Mouse (Mus musculus): ENCODE measurements around the gene Zscan2. TPM values are rescaled to one million over a fixed set of nuclear protein-coding genes. Genes with fewer than 3 reads are reported as not detected.

Zscan2 gene
- 1 to 10 TPM; 2.4 to 3.1 (median 2.6) TPM for polyA plus RNA-seq (2017; shearing (Covaris generic))

DNA sequence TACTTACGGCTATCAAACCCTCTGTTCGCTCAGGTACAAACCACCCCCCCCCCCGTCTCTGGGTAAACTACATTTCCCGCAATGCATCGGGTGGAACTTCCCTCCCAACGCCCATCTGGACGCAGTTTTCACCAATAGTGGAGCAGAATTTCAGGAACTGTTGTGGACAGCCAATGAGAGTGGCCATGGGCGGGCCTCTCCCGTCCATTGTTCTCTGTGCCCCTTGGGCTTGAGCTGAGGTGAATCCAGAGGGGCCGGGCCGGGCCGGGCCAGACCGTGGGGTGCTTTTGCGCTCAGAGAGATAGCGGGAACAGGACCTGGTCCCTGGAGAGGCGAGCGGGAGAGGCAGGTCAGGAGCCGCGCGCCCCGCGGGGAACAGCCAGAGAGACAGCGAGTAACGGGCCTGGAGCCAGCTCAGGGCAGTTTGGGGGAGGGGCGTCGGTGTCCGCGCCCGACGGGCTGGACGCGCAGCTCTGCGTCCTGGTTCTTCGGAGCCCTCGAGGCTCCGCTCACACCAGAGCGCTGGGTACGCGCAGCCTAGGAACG lies at the start of gene Zscan2:
TSS of gene Zscan2 (plus strand) at position 192 of the 546 bp plus-strand sequence.
- ATAC-seq: peak; percentile 80

DNA sequence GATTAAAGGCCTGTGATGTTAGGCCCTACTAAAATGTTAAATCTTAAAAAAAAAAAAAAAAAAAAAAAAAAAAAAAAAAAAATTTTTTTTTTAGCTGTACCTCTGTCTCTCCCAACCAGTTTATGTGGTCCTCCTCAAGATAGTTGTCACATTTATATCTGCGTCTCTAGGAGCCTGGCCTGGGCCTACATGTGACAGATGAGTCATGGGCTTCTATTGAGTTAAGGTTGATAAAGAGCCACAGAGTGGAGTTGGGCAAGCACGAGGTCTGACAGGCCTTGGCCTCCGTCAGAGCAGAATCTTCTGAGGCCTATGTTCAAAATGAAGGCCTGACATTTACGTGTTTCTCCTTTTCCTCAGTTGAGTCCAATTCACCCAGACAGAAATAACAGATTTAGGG lies 47.3 kb upstream of the Zscan2 start:
- ATAC-seq: no peak

DNA sequence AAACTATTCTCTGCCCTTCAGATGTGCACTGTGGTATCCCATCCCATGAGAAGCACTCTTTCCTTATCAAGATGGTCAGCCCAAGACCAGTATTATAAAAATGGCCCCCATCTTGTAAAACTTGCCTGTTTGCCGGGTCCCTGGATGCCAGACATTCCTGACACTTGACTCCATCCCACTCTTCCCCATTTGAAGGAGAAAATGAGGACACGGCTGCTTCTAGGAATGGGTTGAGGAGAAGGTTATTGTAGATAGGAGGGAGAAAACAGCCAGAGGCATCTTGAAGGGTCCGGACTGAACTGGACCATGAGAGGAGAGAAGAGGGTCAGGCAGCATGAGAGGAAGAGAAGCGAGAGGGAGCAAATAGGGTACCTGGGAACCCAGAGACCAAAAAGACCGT lies 44.1 kb upstream of the Zscan2 start:
- ATAC-seq: no peak

DNA sequence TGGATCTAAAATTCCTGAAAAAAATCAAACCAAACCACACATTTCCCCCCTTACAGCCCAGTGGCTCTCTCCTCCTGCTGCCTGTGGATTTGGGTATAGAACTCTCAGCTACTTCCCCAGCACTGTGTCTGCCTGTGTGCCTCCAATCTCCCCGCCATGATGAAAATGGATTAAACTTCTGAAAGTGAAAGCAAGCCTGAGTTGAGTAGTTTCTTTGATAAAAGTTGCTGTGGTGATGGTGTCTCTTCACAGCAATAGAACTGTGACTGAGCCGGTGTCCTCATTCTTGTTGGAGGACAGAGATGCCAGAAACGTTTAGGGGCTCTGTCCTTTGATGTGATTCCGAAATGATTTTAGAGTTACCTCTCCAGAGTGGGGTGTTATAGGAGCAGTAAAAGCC lies 39.9 kb upstream of the Zscan2 start:
- ATAC-seq: peak; percentile 50

DNA sequence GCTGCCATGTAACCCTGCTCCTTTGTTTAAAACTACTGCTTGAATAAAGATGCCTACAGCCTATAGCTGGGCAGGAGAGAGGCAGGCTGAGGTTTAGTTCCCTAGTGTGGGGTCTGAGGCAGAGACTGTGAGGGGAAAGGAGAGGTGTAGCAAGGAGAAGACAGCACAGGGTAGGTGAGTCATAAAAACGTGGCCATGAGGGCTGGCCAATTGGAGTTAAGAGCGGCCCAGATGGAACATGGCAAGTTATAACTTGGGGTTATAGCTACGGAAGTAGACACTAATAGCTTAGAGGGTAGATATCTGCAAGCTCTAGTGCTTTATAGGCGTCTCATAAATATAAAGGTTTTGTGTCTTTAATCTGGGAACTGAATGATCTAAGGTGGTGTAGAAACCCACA lies 37.5 kb upstream of the Zscan2 start:
- ATAC-seq: no peak

DNA sequence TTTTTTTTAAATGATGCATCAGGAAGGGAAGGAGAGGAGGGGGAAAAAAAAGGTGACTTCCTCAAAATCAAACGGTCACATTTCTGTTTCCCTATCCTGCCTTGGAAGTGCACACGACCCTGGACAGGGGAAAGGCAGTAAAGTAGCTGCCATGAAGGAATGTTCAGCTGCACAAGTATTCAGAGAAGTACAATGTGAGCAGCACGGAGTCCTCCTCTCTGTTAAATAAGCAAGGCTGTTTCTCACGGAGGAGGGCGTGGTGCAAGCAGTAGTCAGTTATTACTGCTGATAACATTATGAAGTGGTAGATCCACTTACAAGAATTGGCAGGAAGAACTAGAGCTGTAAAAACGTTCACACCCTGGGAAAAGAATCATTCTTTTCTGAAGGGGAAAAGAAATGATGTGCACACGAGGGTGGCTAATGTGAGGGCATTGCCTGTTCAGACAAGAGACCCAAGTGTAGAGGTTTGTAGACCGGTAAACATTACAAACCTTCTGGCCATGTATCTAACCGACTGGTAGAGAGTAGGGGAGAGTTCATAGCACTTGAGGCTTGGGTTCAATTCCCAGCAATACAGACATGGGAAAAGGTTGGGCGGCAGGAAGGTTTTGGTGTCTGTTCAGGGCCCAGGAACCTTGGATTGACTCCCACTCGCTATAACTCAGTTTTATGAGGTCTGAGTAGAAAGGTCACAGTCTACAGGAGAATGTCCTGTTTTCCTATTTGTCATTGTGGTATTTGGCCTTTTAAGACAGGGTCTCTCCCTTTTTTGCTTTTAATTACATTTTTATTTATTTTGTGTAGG lies 36.6 kb upstream of the Zscan2 start:
- no peak for ATAC-seq

DNA sequence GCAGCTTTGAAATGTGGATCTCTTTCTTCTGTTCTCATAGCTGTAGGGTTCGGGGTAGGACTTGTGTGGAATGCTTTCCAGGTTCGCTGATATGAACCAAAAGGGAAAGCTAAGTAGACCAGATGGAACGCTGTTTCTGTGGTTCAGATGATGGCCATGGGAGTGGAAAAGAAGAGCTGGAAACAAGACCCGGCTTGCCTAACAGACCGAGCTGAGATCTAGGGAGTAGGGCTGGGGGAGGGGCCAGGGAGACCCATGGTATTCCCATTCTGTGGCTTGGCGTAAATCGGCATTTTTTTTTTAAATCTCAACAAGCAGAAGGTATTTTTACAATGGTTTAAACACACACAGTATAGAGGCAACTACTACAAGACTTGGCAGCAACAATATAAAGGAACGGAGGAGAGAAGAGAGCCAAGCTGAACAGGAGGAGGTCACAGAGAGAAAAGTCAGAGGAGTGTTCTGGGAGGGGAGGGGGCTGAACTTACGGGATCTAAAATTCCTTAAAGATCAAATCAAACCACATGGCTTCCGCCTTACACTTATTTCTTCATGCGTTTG lies 34.8 kb upstream of the Zscan2 start, which contains the start of gene Iqgap1:
TSS of gene Iqgap1 (minus strand) at position 132 of the 561 bp plus-strand sequence.
- no peak for ATAC-seq

DNA sequence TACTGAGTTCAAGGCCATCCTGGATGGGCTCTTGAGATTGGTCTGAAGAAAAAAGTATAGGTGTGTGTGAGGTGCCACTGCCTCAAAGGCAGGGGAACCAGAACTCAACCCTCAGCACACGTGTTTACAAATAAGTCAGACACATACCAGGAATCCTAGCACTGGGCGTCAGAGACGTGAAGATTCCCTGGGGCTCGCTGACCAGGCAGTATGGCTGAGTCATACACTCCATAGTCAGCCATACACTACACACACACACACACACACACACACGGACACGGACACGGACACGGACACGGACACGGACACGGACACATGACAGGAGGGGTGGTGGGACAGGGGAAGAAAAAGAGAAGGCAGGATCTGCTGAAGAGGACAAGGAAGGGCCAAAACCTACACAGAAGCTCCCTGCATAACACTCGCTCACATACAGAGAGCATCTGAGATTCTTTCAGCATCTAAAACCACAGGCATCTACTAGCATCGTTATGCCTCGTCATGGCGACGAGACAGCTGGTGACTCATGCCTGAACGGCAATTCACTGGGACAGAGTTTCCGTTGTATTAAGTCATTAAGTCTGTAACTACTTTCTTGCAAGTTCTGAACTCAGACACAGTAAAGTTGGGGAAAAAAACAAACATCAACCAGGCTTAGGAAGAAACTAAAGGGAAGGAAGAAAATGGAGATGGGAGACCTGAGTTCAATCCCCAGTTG lies 32.4 kb upstream of the Zscan2 start:
- ATAC-seq: peak; percentile 75

DNA sequence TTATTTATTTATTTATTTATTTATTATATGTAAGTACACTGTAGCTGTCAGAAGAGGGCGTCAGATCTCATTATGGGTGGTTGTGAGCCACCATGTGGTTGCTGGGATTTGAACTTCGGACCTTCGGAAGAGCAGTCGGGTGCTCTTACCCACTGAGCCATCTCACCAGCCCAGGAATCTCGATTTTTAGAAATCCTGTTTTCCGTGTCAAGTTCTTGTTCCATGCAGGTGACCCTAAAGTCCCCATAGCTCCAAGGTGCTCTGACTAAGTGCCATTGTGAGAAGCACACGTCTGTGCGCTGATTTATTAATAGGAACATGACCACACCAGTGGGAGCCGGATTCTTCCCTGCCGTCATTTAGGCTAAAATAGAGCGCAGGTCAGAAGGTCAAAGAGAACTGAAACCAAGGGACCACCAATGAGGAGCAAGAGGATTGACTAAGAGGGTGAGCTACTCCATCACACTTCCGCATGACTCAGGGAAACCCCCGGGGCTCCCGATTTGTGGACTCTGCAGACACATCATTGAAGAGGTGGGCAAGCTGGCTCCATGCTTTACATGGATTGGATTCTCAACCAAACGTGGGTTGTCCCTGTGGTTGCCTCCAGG lies 30.4 kb upstream of the Zscan2 start:
- ATAC-seq: no peak

DNA sequence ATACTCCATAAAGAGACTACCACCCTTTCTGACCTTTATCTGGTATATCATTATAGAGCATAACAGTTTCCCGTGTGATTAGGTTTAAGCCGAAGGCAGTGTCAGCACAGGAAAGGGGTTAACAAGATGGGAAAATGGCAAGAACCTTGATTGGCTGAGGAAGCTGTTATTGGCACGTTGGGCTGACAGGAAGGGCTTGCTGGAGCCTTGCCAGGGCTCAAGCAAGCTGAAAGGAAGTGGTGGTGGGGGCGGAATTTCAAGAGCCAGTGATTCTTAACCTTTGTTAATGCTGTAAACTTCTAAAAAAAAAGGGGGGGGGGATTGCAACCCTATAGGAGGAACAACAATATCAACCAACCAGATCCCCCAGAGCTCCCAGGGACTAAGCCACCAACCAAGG lies 28.5 kb upstream of the Zscan2 start:
- ATAC-seq: peak; percentile 82

DNA sequence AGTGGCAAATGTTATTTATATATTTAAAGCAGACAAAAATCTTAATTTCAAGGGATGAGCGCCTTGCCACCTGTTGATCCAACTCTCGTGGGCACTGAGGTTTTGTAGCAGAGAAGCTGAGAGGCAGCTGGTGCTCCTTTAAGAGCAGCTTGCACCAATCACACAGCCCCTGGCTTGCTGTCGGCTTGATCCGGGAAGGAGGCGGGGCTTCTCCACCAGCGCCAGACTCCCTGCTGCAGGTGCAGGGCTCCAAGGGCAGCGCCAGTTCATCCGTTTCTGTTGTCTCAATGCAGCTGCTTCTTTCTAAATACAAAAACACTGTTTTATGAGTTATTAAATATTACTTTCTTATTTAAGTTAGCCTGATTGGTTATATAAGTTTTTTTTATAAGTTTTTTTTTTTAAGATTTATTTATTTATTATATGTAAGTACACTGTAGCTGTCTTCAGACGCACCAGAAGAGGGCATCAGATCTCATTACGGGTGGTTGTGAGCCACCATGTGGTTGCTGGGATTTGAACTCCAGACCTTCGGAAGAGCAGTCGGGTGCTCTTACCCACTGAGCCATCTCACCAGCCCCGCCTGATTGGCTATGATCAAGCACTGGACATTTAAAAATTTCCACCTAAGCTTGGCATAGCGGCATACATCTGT lies 27.6 kb upstream of the Zscan2 start:
- ATAC-seq: peak; percentile 38

DNA sequence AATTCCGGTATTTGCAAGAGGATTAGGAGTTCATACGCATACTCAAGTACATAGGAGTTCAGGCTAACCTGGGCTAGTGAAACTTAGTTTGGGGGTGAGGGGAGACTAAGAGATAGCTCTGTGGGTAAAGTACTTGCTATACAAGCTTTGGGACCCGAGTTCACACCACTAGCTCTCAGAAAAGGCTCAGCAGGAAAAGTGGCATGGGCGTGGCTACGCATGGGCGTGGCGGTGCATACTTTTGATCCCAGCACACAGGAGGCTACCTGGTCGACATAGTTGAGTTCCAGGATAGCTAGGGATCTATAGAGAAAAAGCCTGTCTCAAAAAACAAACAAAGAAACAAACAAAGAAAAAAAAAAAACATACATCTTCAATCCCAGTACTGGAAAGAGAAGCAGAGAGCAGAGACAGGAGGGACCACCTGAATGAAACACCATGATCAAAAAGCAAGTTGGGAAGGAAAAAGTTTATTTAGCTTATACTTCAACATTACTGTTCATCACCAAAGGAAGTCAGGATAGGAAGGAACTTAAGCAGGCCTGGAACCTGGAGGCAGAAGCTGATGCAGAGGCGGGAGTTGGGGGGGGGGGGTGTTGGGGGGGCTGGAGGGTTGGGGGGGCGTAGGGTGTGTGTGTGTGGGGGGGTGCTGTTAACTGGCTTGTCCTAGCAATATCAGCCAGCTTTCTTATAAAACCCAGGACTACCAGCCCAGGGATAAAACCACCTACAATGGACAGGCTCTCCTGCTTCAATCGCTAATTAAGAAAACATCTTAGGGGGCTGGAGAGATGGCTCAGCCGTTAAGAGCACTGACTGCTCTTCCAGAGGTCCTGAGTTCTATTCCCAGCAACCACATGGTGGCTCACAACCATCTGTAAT lies 26.8 kb upstream of the Zscan2 start:
- no peak for ATAC-seq

DNA sequence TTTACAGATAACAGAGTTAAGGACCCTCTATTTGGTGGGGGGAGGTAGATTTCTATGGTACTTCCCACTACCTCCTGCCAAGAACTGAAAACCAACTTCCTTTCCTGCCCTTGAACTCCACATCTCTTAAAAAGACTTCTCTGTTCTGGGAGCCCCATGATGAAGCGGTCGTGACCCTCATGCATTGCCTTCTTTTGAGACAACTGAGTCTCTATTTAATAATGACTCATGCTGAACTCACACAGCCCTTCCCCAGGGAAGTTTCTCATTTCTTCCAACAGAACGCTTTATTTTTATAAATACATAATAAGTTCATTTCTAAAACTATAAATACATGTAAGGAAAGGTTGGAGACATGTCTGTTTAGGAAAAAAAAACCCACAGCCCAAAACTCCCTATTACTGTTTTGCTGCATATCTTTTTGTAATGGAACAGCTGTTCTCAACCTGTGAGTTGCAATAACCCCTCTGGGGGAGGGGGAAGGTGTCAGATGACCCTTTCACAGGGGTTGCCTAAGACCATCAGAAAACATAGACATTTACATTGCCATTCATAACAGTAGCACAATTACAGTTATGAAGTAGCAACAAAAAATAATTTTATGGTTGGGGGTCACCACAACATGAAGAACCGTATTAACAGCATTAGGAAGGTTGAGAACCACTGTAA lies 24.6 kb upstream of the Zscan2 start:
- ATAC-seq: no peak

DNA sequence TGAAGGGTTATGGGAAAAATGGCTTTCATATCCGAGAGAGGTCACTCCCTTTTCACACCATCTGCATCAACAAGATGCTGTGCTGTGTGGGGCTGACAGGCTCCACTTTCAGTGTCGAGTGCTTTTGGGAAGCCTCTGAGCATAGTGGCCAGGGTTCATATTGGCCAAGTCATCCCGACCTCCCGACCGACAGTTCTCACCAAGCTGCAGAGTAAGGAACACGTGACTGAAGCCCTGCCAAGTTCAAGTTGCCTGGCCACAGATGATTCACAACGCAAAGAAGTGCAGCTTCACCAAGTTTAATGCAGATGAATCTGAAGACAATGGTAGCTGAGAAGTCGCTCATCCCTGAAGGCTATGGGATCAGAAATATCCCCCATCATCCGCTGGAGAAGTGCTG lies 23.0 kb upstream of the Zscan2 start:
- no peak for ATAC-seq

DNA sequence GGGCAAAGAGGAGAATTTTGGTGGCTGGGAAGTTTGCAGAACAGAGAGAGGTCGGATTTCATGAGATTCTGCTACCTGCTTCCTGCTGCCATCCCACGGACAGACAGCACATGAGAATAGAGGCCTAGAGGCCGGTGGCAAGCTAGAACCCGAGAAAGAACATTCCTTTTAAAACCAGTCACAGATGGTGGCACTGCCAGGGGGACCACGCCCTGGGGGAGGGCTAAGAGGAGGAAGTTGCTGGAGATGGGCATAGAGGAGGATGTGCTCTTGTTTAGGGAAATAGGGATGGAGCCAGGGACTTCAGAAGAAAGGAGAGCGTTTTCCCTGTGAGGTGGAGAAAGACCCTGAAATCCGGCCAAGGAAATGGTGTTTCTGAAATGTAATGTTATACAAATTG lies 22.5 kb upstream of the Zscan2 start:
- no peak for ATAC-seq

DNA sequence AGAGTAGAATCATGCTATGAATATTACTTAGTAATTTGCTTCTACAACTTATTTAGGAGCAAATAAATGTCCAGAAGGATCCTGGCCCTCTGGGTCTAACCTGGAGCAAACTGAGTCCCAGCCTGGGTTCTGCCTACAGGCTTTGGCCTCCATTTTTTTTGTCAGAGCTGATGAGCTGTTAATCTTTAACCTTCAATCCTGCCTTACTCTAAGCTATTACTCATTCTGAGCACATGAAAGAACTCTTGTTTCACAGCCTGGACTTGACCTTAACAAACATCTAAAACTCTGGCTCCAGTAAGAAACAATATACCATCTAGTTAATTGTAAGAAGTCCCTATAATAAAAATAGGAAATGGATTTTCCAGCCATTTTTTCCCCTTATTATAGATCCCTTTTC lies 21.0 kb upstream of the Zscan2 start:
- ATAC-seq: no peak

DNA sequence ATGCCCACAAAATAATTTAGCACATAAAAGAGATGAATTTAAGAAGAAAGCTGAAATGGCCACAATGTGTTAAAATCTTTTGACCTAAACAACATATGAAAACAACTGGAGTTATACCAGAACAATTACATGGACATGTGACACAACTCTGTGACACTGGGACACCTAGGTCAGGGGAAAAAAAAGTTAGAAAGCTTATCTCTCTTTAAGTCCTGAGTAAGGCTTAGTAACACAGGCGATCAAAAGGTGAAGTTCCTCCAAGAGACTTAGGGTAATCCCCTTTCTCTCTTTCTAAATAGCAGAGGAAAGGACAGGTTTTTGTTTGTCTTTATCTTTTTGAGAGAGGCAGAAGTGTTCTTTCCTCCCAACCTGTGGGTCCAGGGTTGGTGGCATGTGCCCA lies 20.5 kb upstream of the Zscan2 start:
- peak; percentile 85 for ATAC-seq

DNA sequence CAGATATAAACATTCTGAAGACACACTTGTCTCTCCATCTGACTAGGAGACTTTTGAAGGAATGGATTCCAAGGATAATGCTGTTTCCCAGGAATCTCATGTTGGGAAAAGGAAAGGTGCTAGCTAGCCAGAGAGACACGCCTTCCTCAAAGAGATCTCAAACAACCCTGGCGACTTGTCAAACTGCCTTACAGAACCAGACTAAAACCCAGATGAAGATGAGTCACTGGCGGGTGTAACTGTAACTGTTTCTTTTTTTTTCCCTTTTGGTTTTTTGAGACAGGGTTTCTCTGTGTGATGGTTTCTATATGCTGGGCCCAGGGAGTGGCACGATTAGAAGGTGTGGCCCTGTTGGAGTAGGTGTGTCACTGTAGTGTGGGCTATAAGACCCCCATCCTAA lies 19.8 kb upstream of the Zscan2 start:
- ATAC-seq: no peak

DNA sequence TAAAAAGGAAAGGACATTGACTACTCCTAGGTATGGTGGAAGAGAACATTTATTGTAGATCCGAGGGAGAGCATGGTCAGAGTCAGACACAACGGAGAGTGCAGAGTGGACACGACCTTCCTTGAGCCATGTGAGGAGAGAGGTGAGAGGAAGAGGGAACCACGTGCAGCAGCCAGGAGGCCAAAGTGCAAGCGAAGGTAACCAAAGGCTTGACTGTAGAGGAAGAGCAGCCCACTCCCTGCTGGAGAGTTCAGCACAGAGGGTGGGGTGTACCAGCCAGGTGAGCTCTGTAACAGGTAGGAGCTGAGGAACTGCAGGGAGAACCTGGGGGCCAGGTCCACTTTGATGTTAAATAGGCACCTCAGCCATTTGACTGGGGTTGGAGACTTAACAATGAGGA lies 18.6 kb upstream of the Zscan2 start:
- ATAC-seq: no peak

DNA sequence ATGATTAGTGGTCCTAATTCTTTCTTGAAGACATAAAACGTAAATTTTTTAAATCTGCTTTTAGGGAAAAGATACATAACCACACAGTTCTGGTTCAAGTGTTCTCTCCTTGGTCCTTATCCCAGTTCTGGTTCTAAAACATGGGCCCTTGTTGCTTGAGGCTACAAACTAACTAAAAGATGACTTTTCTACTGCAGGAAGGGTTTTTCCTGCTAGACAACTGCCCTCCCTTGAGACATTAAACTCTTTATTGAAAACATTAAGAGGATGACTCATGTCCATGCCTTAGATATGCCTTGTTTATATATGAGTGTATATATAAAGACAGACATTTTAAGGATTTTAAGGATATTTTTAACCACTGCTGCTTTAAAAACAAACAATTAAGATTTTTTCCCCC lies 17.5 kb upstream of the Zscan2 start:
- no peak for ATAC-seq

Measured in inflammation-experienced regulatory T-cells, adult 6 months (primary cell).